Mouse (Mus musculus) testis, adult 2 months (tissue): ENCODE data around the gene Pitpnc1. TPM values are rescaled to one million over a fixed set of nuclear protein-coding genes. Genes with fewer than 3 reads are reported as not detected.

Experiments
- H3K27ac ChIP-seq: fragments of 200-500 bp; 2 replicates; pipeline ENCODE4 v1.5.1; 2012; ENCODE audit warnings: low read depth, low read length; ENCODE audit not compliant: control insufficient read depth, insufficient read depth
- H3K27me3 ChIP-seq: fragments of 200-500 bp; 2 replicates; pipeline ENCODE4 v1.6.1; 2012; ENCODE audit warnings: mild to moderate bottlenecking, low read length, moderate library complexity; ENCODE audit not compliant: control insufficient read depth, insufficient read depth
- H3K36me3 ChIP-seq: fragments of 200-500 bp; 2 replicates; pipeline ENCODE4 v1.6.1; 2012; ENCODE audit warnings: mild to moderate bottlenecking, low read length; ENCODE audit not compliant: control insufficient read depth, insufficient read depth
- H3K4me1 ChIP-seq: fragments of 200-500 bp; 2 replicates; pipeline ENCODE4 v1.6.1; 2012; ENCODE audit warnings: low read length; ENCODE audit not compliant: control insufficient read depth, insufficient read depth
- H3K4me3 ChIP-seq: fragments of 200-500 bp; 2 replicates; pipeline ENCODE4 v1.5.1; 2012; ENCODE audit warnings: low read depth, mild to moderate bottlenecking, low read length, moderate library complexity, mixed read lengths; ENCODE audit not compliant: control insufficient read depth
- CTCF ChIP-seq: fragments of 200-500 bp; IDR thresholded peaks from 2 replicates; pipeline ENCODE4 v1.5.1; 2012; ENCODE audit warnings: low read depth, mild to moderate bottlenecking, inconsistent platforms, low read length, moderate library complexity; ENCODE audit not compliant: control insufficient read depth, insufficient read depth, insufficient replicate concordance
- POLR2A ChIP-seq: fragments of 200-500 bp; IDR thresholded peaks from 2 replicates; pipeline ENCODE4 v1.6.1; 2012; ENCODE audit warnings: low read depth, mild to moderate bottlenecking, inconsistent platforms, low read length, moderate library complexity; ENCODE audit not compliant: control insufficient read depth
- polyA plus RNA-seq: library from polyadenylated mRNA; depleted of rRNA; stranded (reverse); fragments of >200 nt; gene quantifications from 2 replicates; pipeline ENCODE4 v1.2.3, GENCODE M21; 2012

Pitpnc1 gene
- polyA plus RNA-seq, 1 experiment = 1.5 TPM

- TF ChIP-seq CTCF = no peak
- TF ChIP-seq POLR2A = no peak
- H3K27me3 ChIP-seq = no peaks in the 10 kb centered on the region
- H3K36me3 ChIP-seq = no peaks in the 10 kb centered on the region
- H3K4me3 ChIP-seq = no peak overlapping the region
- no peaks in the 10 kb centered on the region for H3K4me1 ChIP-seq
- no peak overlapping the region for H3K27ac ChIP-seq
Observed at GRCm38 (mm10) chr11:107270564-107270963, 199.9 kb downstream of the Pitpnc1 start.

GRCm38 (mm10) chr11:107267522-107267921, 203.0 kb downstream of the Pitpnc1 start:
- Histone ChIP-seq H3K4me1 (peaks cover 8% of the 10 kb centered on the region), H3K36me3 (no peaks in the 10 kb centered on the region), H3K27me3 (no peaks in the 10 kb centered on the region), H3K4me3 (no peak overlapping the region), H3K27ac (no peak overlapping the region)
- no peak for TF ChIP-seq POLR2A
- TF ChIP-seq CTCF = no peak

GRCm38 (mm10) chr11:107265861-107266260, 204.6 kb downstream of the Pitpnc1 start:
- Histone ChIP-seq H3K4me1 (peaks cover 8% of the 10 kb centered on the region), H3K4me3 (no peak overlapping the region), H3K27me3 (no peaks in the 10 kb centered on the region), H3K36me3 (no peaks in the 10 kb centered on the region), H3K27ac (no peak overlapping the region)
- no peak for TF ChIP-seq POLR2A
- no peak for TF ChIP-seq CTCF

- Histone ChIP-seq H3K36me3 (no peaks in the 10 kb centered on the region), H3K27me3 (no peaks in the 10 kb centered on the region), H3K4me1 (peaks cover 8% of the 10 kb centered on the region), H3K27ac (no peak overlapping the region), H3K4me3 (no peak overlapping the region)
- TF ChIP-seq CTCF (no peak), POLR2A (no peak)
Observed at GRCm38 (mm10) chr11:107264889-107265615, 205.4 kb downstream of the Pitpnc1 start.

GRCm38 (mm10) chr11:107263838-107264237, 206.7 kb downstream of the Pitpnc1 start:
- no peak for TF ChIP-seq POLR2A
- TF ChIP-seq CTCF = no peak
- Histone ChIP-seq H3K4me1 (peaks cover 8% of the 10 kb centered on the region), H3K4me3 (no peak overlapping the region), H3K36me3 (no peaks in the 10 kb centered on the region), H3K27me3 (no peaks in the 10 kb centered on the region), H3K27ac (no peak overlapping the region)

- Histone ChIP-seq H3K27ac (no peak overlapping the region), H3K36me3 (no peaks in the 10 kb centered on the region), H3K4me1 (no peaks in the 10 kb centered on the region), H3K4me3 (no peak overlapping the region), H3K27me3 (no peaks in the 10 kb centered on the region)
- TF ChIP-seq POLR2A (no peak), CTCF (no peak)
Observed at GRCm38 (mm10) chr11:107259428-107259827, 211.1 kb downstream of the Pitpnc1 start.

- no peaks in the 10 kb centered on the region for H3K36me3 ChIP-seq
- no peaks in the 10 kb centered on the region for H3K27me3 ChIP-seq
- TF ChIP-seq POLR2A (no peak), CTCF (peak; percentile 45)
- no peak overlapping the region for H3K27ac ChIP-seq
- no peaks in the 10 kb centered on the region for H3K4me1 ChIP-seq
- H3K4me3 ChIP-seq = no peak overlapping the region
Observed at GRCm38 (mm10) chr11:107255185-107255584, 215.3 kb downstream of the Pitpnc1 start.
